Mouse (Mus musculus) cerebellum, adult 2 months (tissue): ENCODE data around the gene Abl1.

Source experiments
- CTCF ChIP-seq: fragments of 200-500 bp; IDR thresholded peaks from 2 replicates; pipeline ENCODE4 v1.5.1; 2011; ENCODE audit warnings: low read depth, mild to moderate bottlenecking, control low read depth, low read length, moderate library complexity, borderline replicate concordance; ENCODE audit not compliant: insufficient read depth
- POLR2A ChIP-seq: fragments of 200-500 bp; IDR thresholded peaks from 2 replicates; pipeline ENCODE4 v1.6.1; 2011; ENCODE audit warnings: low read length, control low read depth, borderline replicate concordance; ENCODE audit not compliant: insufficient read depth

DNA sequence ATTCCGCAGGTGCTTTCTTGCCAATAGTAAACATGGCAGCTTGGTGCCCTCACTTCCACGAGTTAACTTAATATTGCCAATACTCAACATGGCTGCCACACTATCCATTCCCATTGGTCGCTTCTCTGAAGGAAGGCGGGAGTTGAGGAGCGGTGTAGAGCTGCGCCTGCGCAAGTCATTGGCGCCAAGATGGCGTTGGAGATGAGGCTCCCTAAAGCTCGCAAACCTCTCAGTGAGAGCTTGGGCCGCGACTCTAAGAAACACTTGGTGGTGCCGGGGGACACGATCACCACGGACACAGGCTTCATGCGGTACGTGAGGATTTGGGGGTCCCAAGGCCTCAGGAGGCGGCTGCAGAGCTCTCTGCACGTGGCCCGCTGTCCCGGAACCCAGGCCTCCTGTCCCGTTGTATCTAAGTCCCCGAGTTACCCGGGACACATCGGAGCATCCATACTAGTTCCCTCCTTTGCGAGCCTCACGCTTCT, 17.6 kb upstream of the Abl1 start, which contains the start of gene Exosc2:
- TF ChIP-seq CTCF (no peak), POLR2A (peak; percentile 98)
